ENCODE assay signal across 18 mouse cellular contexts in the genomic region with DNA sequence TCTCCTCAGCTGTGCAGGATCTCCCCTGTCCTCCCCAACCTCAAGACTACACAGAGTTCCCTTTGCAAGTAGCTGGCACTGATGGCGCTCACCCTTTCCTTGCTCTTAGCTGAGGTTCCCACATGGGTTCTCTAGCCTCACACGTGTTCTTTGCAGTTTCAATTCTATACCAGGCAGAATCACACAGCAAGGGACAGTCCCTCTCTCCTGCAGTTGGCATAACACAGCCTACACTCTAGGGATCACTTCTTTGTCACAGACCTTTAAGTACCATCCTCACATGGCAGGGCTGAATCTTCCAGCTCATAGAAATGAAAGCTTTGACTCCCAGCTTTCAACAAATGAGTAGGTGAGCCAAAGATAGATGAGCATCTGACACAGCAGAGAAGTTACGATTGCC. TPM values are rescaled to one million over a fixed set of nuclear protein-coding genes. Genes with fewer than 3 reads are reported as not detected.
DNase-seq lines count a peak whose midpoint lies in the region; ATAC-seq and TF ChIP-seq lines count a peak whose summit lies in the region.
"Had no signal": no experiment of that assay in that cellular context is flagged by ENCODE, and none has a peak within 500 bp of the region (broad histone marks: within the 10 kb centered on the region; RNA-seq: fewer than 3 reads in every experiment).

No protein-coding gene starts in this region.

- H3K4me1 ChIP-seq in midbrain, embryonic 14.5 days (ENCODE audit: control insufficient read depth, insufficient read depth, low read length) = no peaks in the 10 kb centered on the region
- no peaks in the 10 kb centered on the region for H3K4me1 ChIP-seq in lung, postnatal 0 days (ENCODE audit: insufficient read depth, low read depth, low read length)
- H3K4me1 ChIP-seq: embryonic facial prominence, embryonic 10.5 days; forebrain, embryonic 13.5 days; heart, embryonic 12.5 days; hindbrain, embryonic 10.5 days had no signal

- H3K36me3 ChIP-seq in midbrain, embryonic 14.5 days (ENCODE audit: control insufficient read depth, insufficient read depth, low read length) = no peaks in the 10 kb centered on the region
- H3K36me3 ChIP-seq in lung, postnatal 0 days (ENCODE audit: insufficient read depth, low read length) = no peaks in the 10 kb centered on the region
- H3K36me3 ChIP-seq: embryonic facial prominence, embryonic 10.5 days; heart, embryonic 12.5 days; hindbrain, embryonic 10.5 days had no signal

- H3K4me3 ChIP-seq in midbrain, embryonic 14.5 days (replicated peaks; ENCODE audit: low read depth, low read length) = no peak overlapping the region
- no peak overlapping the region for H3K4me3 ChIP-seq in lung, postnatal 0 days (ENCODE audit: low read depth, low read length)
- H3K4me3 ChIP-seq: embryonic facial prominence, embryonic 10.5 days; forebrain, embryonic 13.5 days; heart, embryonic 12.5 days; hindbrain, embryonic 10.5 days had no signal

- TF ChIP-seq CTCF in lung, postnatal 0 days (IDR thresholded peaks at IDR 0.05) = no peak

- ATAC-seq in CD4-positive, CD25-positive, alpha-beta regulatory T cell, adult 4 months = peak; percentile 95
- no peak for ATAC-seq in midbrain, embryonic 14.5 days (ENCODE audit: low FRiP score, low TSS enrichment)
- no peak for ATAC-seq in lung, postnatal 0 days
- ATAC-seq: forebrain, embryonic 13.5 days; intestine, postnatal 0 days had no signal

- H3K4me2 ChIP-seq in midbrain, embryonic 14.5 days (ENCODE audit: low read length) = no peak overlapping the region
- H3K4me2 ChIP-seq in lung, postnatal 0 days (replicated peaks; ENCODE audit: low read depth, low read length) = no peak overlapping the region
- H3K4me2 ChIP-seq: forebrain, embryonic 13.5 days; heart, embryonic 12.5 days; hindbrain, embryonic 14.5 days had no signal

- no peak overlapping the region for H3K27ac ChIP-seq in midbrain, embryonic 14.5 days (replicated peaks; ENCODE audit: low read depth, low read length)
- H3K27ac ChIP-seq in lung, postnatal 0 days (ENCODE audit: low read length) = no peak overlapping the region
- H3K27ac ChIP-seq: embryonic facial prominence, embryonic 10.5 days; forebrain, embryonic 13.5 days; hindbrain, embryonic 10.5 days; hindbrain, embryonic 14.5 days had no signal

- WGBS in midbrain, embryonic 14.5 days = 80% methylated on average over 3 of the region's 3 CpGs
- 79% methylated on average over 3 of the region's 3 CpGs for WGBS in lung, postnatal 0 days

- H3K27me3 ChIP-seq in midbrain, embryonic 14.5 days (ENCODE audit: control insufficient read depth, insufficient read depth, low read length) = no peaks in the 10 kb centered on the region
- no peaks in the 10 kb centered on the region for H3K27me3 ChIP-seq in lung, postnatal 0 days (replicated peaks; ENCODE audit: insufficient read depth, low read length)
- H3K27me3 ChIP-seq: forebrain, embryonic 13.5 days; heart, embryonic 12.5 days had no signal

- H3K9ac ChIP-seq in midbrain, embryonic 14.5 days (replicated peaks; ENCODE audit: low read length) = no peak overlapping the region
- no peak overlapping the region for H3K9ac ChIP-seq in lung, postnatal 0 days (replicated peaks; ENCODE audit: low read depth)
- H3K9ac ChIP-seq: forebrain, embryonic 13.5 days; heart, embryonic 12.5 days; hindbrain, embryonic 14.5 days had no signal

- TF ChIP-seq EP300 in lung, postnatal 0 days (IDR thresholded peaks at IDR 0.05) = no peak

- peak; percentile 4 to 12 for DNase-seq in right cerebral cortex, adult 2 months (ENCODE audit: low spot score in 2 of 2)
- DNase-seq in right cerebral cortex, postnatal 14 days = no peak
- DNase-seq in brain, adult 2 months (ENCODE audit: low read depth, low spot score) = peak; percentile 43
- DNase-seq in telencephalon, adult 2 months (ENCODE audit: low read depth, low spot score) = peak; percentile 21
- no peak for DNase-seq in midbrain, embryonic 14.5 days
- DNase-seq in lung, postnatal 0 days (ENCODE audit: low spot score) = no peak
- DNase-seq: adrenal gland, postnatal 10 days; cerebellum, adult 11-12 months; cerebellum, adult 9-10 months; cerebellum, postnatal 36 days; gastrocnemius, postnatal 10 days had no signal

- H3K9me3 ChIP-seq in midbrain, embryonic 14.5 days (ENCODE audit: control insufficient read depth, low read length) = no peaks in the 10 kb centered on the region
- H3K9me3 ChIP-seq in lung, postnatal 0 days (ENCODE audit: low read length) = no peaks in the 10 kb centered on the region
- H3K9me3 ChIP-seq: embryonic facial prominence, embryonic 10.5 days; forebrain, embryonic 13.5 days; heart, embryonic 12.5 days; hindbrain, embryonic 10.5 days had no signal

RNA-seq across cellular contexts. Expression of a gene that starts 45.0 kb away (rescaled TPM):
- 100 to 1,000 TPM; 212 to 238 TPM for polyA plus RNA-seq in CD4-positive, CD25-positive, alpha-beta regulatory T cell, adult 4 months (2017; shearing (Covaris generic))
- polyA plus RNA-seq in midbrain, embryonic 14.5 days (2014; fragmentation: Nextera tagmentation; extraction: Ambion mirVana) = 0.78 and 2.9 TPM in 2 replicates
- polyA plus RNA-seq in lung, postnatal 0 days (2015; fragmentation: Nextera tagmentation; extraction: Ambion mirVana) = 111 and 115 TPM in 2 replicates

Comparison
In these comparisons a context has a peak if more than half of its experiments do, and no peak if none do; other contexts are left out.
1. DNase-seq: peak in right cerebral cortex, adult 2 months (2 of 2), brain, adult 2 months (single experiment) and telencephalon, adult 2 months (single experiment); none in right cerebral cortex, postnatal 14 days (single experiment), midbrain, embryonic 14.5 days (single experiment) and lung, postnatal 0 days (single experiment).
2. RNA of a gene that starts 45.0 kb away (polyA plus RNA-seq): 212 to 238 TPM in CD4-positive, CD25-positive, alpha-beta regulatory T cell, adult 4 months and 111 to 115 TPM in lung, postnatal 0 days; 0.78 to 2.9 TPM in midbrain, embryonic 14.5 days; every median in the first group is over 10 times any median in the second.